Mouse (Mus musculus) liver (tissue): ENCODE measurements around the gene Lrp11.

Source experiments
- DNase-seq: peaks from one replicate; pipeline ENCODE4 v3.0.0-alpha.2; 2020; ENCODE audit warnings: mixed read lengths

Lrp11 gene

DNA sequence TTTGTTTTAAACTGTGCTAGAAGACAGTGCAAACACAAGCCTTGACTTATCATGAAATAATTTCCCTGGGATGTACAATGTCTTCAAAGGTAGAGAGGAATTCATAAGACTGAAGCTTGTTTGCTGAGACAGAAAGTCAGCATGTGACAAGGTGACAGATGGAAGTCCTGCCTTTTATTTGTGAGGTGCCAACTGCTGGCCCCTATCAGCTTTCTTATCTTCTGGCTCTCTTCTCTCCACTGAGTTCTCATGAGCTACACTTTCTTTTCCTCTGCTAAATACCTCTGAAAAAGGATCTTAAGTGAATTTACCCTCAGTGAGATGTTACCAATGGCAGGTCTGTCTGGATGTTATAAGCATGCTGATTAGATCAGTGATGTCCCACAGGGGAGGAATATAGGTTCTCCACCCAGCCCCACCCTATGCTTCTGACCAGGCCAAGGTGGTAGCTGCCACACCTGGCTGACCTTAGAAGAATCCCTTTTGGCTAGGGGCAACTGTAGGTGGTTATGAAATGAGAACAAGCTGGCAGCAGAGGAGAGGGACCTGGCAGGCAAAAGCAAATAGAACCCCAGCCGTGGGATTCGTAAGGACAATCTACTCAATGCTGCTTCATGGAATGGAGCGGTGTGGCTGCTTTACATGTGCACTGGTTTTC, 34.4 kb downstream of the Lrp11 start:
- DNase-seq, result no peak

DNA sequence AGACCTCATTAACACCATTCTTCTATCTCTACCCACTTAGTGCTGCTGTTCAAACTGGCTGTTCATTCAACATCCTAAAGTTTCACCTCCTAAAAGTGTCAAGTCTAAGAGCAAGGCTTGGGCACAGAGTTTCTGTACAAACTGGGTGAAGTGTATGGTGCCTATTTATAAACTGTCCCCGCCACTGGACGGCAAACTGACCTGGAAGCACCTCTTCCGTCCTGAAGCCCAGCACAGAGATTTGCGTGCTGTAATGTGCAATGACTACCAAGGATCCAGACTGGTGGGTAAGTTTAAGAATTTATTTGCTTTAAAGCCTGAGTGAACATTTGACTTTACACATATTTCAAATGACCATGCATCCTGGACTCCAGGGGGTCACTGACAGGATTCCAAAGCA, 39.5 kb downstream of the Lrp11 start:
- no peak for DNase-seq

DNA sequence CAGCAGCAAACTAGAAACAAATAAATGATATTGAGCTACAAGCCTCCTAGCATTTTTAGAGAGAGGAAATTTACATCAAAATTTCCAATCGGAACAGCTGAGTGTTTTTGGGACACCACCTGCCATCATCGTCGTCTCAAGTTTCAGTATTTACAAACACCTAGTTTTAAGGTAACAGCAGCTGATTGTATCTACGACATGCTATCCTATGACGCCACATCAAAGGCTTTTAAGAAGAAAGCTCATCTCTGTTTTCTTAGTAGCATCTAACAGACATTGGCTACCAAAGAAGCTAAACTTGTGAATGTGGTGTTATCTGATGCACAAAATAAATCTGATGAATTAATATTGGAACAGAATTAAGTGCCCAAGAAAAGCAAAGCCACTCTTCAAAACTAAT, 40.7 kb downstream of the Lrp11 start:
- DNase-seq, result no peak

DNA sequence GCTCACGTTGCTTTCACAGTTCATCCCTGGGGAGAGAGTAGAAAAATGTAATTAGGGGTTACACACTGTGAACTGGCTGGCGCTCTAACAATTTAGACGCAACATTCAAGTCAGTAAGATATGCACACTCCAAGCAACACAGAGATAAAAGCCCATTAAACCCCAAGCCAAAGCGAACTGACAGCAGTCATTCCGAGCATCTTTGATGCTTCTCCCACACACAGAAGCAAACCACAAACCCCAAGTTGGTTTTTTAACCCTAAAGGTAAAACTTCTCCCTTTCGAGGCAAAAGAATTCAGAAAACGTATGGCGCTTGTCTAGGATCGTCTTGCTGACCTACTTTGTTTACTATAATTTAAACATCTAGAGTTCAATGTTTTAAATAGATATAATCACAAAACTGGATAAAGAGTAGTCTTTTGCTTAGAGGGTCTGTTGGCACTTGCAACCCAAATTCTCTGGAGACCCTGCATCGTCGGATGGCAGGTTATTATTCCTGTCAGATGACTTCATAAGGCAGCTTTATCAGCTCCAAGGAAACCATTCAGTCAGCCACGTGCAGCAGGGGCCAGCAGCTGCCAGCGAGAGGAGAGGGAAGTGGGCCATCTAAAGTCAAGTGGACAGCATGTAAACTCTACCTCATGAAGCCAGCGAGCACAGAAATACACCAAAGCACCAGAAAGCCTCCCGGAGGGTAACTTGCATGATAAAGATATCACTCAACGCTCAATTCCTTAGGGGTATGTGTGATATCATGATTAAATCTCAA, 41.5 kb downstream of the Lrp11 start:
- DNase-seq, result no peak

DNA sequence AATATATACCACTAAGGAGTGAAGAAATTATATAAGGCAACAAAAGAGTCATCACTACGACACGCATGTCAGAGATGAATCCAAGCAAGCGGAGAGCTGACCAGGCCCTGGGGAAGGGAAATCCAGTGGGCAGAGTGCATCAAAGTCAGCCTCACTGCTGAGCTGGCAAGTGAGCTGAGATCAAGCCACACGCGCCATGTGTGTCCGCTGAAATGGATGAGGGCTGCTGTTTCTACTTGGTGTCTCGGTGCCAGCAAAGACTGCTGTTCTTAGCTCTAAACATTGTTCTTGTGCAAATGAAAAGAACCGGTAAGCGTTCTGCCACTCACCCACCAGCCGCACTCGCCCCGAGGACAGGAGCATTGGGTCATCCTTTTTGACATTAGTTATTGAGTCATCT, 50.8 kb downstream of the Lrp11 start:
- no peak for DNase-seq

DNA sequence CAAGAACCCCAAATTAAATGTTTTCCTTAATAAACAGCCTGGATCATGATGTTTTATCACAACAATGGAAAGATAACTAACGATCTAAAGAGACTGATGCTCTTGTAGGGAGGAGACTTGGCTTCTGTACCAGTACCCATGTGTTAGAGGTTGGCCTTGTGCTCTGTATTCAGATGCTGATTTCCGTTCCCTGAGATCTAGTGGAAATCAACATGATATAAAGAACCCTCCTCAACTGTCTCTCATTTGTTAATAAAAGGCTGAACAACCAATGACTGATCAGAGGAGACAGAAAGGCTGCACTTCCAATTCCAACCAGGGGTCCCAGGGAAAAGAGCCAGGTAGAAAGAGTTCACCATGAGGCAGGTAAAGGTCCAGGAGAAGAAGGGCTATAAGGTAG, 56.3 kb downstream of the Lrp11 start:
- DNase-seq, result no peak

DNA sequence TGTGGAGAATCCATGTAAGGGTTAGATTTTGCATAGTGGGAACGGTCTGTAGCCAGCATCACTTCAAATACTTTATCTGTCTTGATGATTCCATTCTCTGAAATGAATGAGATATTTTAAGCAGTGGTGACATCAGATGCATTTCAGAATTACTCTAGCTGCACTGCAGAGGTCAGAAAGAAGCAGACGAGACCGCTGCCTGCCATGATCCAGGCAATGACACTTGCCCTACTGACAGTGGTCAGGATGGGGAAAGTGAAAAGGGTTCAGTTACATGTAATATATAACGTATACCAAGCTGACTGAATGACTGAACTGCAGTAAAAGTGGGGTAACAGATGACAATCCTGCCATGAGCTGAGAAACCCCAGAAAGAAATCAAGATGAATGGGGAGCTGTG, 59.5 kb downstream of the Lrp11 start:
- DNase-seq, result no peak

DNA sequence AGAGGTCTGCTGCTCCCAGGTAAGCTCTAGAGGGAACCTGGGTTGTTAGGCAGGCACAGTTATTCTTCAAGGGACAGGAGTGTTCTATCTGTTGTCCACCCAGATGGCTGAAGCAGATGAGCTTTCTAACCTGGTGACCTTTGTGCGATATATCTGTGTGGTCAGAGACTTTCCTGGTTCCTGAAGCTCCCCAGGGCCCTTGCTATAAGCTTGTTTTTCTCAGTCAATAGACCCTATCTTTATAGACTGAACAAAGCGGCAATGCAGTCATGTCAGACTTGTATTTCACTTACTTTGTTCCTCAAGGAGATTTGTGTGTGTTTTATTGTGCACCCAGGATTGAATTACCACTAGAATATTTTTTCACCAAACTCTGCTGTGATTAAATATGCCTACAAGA, 61.5 kb downstream of the Lrp11 start:
- no peak for DNase-seq

DNA sequence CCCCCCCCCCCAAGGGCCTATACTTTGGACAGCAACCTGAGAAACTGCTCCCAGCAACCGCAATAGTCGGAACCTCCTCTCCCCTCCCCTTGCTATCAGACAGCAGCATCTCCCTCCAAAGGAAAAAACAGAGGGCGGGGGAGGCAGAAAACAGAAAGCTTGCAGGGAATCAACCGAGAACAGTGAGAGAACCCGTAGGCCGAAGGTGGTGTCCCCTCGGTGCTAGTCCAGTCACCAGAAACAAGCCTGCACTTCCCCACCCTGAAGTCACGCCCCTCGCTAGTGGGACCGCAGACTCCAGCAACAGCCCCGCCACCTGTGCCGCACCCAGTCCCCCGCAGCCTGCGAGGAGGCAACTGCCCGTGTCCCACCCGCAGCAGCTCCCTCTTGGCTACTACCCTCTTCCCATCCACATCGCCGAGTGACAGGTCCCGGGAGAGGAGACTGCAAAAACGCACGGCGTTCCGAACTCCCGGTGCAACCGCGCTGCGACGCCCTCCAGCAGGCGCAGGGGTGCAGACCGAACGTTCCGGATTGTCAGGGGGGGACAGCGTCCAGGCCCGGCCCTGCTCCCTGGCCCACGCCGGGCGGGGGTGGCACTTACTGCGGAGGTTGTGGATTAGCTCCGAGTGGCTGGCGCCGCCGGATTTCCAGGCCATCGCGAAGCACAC, 73.0 kb downstream of the Lrp11 start:
- DNase-seq, result peak; percentile 83

DNA sequence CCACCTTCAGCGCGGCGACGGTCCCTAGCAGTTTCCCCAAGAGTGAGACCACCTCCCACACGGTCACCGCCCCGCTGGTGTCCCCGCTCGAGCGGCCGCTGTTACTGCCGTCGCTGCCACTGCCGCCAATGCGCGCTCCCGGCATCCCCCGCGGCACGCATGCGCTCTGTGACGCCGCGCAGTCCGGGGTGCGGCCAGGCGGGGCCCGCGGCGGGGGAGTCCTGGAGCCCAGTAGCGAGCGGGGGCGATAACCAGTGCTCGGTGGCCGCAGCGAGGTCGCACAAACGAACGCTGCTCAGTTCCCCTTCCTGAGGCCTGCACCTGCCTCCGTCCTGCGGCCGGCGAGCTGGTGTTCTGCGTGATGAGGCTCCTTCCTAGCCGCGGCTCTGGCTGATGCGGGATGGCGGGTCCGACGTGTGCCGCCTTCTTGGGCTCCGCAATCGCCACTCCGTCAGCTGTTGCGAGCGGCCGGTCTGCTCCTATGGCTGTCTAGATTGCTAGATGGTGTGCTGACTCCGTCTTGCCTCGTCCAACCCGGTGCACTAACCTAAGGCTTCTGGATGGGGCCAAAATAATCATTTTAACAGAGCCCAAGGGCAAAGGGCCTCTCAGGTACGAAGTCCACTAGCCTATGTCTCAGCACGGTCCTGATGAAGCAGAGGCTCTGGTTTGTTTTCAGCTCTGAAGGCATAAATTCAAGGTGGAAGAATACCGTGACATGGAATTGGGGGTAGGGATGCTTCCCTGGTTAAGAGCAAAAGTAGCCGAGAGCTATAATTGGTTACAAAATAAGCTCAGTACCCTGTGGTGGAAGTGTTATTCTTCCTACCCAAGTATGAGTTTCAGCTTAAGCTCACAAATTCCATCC, 73.8 kb downstream of the Lrp11 start:
- peak; percentile 94 for DNase-seq

DNA sequence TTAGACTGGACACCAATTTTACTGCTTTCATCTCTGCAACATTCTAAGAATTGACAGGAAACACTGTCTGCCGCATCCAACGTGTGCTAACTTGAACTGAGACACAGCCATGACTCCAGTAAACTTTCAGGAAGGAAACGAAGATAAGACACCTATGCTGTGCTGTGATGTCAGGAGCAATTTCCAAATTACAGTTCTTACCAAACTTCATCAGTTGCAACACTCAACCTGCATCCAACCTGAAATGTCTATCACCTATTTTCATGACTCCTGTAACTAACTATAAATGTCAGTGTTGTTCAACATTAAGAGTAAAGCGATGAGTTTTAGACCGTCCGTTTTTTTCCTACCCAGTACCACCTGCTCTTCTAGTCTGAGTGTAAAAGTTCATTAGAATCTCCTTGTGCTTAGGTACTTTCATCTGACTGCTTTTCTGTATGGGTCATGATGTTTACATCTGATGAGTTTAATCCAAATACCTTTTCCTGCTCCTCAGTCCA, 74.5 kb downstream of the Lrp11 start:
- no peak for DNase-seq

DNA sequence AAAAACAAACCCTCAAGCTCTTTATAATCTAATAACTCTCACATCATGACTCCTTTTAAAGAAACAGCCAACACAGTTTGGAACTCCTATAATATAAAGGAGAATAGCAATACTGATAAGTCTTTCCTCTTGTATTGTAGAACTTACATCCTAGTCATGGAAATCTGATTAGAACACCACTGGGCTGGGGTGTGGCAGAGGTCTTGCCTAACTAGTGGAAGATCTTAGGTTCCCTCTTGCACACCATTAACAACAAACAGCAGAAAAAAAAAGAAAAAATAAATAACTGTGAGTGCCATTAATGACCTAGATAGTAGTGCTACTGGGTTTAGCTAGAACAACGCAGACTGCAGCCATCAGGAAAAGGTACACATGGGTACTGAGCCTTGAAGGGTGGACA, 75.3 kb downstream of the Lrp11 start:
- DNase-seq, result peak; percentile 15

DNA sequence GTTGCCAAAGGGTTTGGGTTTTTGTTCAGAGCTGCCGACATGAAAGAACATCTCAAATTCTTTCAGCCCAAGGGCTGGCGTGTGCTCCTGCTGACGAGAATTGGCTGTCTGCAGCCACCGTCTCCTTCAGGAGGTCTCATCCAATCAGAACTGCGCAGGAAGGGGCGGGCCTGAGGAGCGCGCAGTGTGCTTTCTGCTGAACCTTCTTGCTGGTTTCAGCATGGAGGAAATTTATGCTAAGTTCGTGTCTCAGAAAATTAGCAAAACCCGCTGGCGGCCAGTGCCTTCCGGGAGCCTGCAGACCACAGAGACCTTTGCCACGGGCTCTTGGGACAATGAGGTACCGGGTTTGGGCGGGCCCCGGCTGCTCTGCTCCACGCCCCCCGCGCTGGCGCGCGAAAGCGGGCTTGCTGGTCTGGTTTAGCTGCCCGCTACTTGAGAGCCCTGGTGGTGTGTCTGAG, 77.8 kb downstream of the Lrp11 start, which contains the start of gene Nup43:
Gene Nup43 (plus strand): TSS at position 162 of the 461 bp plus-strand sequence.
- DNase-seq, result peak; percentile 89

DNA sequence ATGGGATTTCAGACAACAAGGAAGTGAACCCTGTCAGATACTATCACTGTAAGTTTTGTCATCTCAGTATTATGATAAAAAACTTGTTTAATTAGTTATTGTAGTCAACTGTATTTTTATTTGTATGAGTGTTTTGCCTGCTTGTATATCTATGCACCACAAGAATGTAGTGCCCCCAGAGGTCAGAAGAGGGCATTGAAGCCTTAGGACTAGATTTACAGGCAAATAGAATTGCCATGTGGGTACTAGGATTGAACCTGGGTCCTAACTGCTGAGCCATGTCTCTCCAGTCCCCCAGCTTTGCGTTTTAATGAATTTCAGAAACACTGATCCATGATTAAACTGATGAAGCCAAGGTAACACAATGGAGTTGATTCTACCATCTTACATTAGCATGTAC, 84.1 kb downstream of the Lrp11 start:
- DNase-seq, result peak; percentile 23
